Mouse (Mus musculus) ES-Bruce4 (cell line): ENCODE results near the gene Zbtb20.

Source experiments
- CTCF ChIP-seq: IDR thresholded peaks from one replicate; pipeline ENCODE4 v1.8.1; 2011; ENCODE audit warnings: low read depth, low read length
- POLR2A ChIP-seq: IDR thresholded peaks from one replicate; pipeline ENCODE4 v1.8.1; 2011; ENCODE audit warnings: low read length; ENCODE audit not compliant: insufficient read depth

DNA sequence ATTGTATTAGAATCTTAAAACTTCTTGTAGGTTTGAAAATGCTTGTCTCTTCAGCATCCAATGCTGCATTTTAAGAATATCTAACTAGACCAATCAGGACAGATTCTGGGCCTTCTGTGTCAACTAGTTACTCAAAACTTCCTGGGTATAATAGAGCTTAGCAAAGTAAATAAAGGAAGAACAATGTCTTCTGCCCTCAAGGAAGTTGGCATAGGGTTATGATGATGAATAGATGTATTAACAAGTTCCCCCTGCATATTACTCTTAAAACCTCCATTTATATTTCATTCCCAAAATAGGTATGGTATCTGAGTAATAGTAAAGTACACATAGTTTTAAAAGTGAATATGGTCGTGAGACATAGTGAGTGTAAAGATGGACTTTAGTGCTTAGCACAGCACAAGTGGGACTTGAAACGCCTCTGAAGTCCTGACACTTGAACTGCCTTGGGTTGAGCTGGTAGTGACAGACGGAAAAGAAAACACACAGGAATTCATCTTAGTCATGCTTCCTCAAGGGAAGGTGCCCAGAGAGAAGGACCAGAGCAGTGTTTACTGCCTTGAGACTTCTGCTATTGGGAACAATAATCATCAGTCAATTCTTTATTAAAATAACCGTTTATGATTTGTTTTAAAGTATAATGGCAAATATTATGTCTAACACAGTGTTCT lies 341.8 kb downstream of the Zbtb20 start:
- no peak for TF ChIP-seq POLR2A
- no peak for TF ChIP-seq CTCF
